Mouse (Mus musculus) left cerebral cortex, adult 8-10 months (tissue): ENCODE results near the gene Rps28. TPM values are rescaled to one million over a fixed set of nuclear protein-coding genes. Genes with fewer than 3 reads are reported as not detected.
"Not testable (repeated sequence)": the region's sequence is repeated elsewhere in the genome, so short reads cannot be mapped to it uniquely, and the experiment has no call there.

Source experiments
- DNase-seq, 2 experiments: peaks; one replicate each; pipeline ENCODE4 v3.0.0; 2022; ENCODE audit warnings: low spot score in 2 of 2
- total RNA-seq, 4 experiments: library from RNA; stranded (reverse); gene quantifications; 2 replicates each; pipeline ENCODE4 v1.2.4; 2022

Gene Rps28
- total RNA-seq: 100 to 1,000 TPM; 672 to 810 (median 775) TPM

DNA sequence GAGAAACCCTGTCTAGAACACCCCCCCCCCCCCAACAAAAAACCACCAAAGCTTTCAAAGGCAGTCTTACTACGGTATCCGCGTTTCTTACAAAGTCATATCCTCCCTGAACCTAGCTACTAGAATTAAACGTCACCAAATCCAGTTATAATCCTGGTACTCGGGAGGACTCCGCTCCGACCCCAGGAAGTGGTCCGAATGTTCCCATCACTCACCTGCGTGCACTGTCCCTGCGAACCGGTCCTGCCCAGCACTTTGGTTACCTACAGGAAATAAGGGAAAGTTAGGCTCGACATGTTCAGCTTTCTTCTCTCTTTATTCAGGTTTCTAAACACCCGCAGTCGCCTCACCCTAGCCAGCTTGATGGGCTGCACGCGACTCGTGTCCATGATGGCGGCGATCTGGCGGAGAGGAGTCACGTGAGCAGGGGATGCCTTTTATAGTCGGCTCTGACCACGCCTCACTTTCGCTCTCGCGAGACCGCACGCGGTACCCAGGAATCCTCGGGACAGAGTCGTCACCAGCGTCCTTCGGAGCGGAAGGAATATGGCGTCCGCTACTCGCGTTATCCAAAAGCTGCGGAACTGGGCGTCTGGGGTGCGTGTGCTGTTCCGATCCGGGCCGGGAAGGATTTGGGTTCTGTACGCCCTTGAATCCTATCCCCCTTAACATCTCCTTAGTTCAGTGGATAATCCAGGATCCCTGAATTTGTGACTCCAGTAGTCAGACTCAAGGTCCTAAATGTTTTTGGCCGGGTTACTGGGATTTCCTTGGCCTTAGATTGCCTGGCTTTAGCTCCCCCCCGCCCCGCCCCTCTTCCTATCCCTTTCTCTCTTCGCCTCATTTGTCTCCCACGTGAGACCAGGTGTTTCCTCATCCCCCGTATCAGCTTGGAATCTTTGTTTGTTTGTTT lies at the start of gene Rps28, which contains the start of gene Ndufa7:
TSS of gene Rps28 (minus strand) at position 479 of the 913 bp plus-strand sequence.
TSS of gene Ndufa7 (plus strand) at position 489 of the 913 bp plus-strand sequence.
- peak; percentile 96 to 97 for DNase-seq

DNA sequence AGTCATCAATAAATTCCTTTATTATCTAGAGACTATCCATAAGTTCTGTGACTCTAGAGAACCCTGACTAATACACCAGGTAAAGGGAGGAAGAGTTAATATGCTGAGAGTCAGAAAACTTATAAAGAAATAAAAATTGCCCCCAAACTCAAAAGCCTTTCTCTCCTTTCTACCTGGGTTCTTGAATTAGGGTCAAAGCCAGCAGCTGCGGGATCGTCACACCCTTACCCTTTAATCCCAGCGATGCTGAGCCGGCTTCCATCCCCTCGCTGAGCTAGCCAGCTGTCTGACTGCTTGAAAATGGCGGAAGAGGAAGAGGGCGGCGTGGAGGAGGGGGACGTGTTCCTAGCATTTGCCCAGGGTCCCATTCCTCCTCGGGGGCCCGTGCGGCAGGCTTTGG lies 49.2 kb upstream of the Rps28 start, which contains the start of gene Gm7029:
TSS of gene Gm7029 (plus strand) at position 301 of the 400 bp plus-strand sequence.
- not testable (repeated sequence) for DNase-seq

DNA sequence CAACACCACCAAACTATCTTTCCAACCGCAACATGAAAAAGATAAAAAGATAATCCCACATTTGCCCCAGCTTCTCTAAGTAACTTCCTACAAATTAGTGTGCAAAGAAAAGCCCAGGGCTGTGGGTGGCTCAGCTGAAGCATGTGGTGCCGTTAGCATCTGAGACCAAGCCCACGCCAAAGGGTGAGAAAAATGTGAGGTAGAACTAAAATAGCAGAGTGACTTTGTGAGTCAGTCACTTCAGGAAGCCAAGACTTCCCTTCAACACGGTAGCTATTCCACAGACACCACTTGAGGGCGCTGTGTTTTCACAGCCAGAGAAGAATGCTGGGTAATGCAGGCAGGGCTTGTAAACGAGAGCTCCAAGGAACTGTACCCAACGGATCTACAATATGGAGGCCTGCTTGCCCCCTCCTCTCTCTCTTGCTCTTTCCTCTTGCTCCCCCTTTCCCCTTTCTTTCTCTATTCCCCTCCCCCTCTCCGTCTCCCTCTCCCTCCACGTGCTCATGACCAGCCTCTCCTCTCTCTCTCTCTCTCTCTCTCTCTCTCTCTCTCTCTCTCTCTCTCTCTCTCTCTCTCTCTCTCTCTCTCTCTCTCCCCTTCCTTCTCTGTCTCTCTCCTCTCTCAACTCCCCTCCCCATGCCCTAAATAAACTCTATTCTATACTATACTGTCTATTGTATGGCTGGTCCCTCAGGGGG lies 41.1 kb upstream of the Rps28 start:
- DNase-seq: peak; percentile 54 to 92

DNA sequence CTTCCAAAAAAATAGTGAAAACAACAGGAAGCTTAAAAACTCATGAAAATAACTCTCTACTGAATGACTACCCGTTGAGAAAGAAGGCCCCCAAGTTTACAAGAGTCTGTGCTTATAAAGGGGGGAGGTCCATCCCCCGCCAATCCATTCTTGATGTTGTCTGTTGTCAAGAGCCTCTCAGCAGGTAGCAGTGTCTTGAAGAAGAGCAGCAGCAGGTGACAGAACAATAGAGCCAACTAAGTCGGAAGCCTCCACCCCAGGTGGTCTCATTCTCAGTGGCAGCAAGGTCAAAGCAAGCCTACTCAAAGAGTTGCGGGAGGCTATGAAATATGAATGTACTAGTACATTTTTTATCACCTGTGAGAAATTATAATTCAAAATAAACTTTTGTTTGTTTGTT lies 33.5 kb upstream of the Rps28 start:
- no peak for DNase-seq

DNA sequence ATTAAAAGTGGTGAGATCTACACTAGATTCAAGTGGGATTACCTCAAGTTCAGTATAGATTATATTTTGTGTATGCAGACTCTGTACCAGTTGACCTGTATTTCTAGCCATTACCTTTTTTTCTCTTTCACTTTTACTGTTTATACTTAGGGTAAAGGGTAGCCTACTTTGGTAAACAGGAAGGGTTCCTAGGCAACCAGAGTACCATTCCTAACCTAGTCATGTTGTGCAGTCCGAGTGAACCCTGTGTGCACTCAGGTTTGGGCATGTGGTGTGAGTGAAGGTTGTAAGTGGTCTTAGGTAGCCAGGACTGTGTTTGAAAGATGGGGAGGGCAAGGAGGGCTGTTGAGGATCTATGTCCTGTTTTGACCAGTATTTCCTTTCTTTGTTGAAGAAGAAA lies 27.0 kb upstream of the Rps28 start:
- no peak for DNase-seq

DNA sequence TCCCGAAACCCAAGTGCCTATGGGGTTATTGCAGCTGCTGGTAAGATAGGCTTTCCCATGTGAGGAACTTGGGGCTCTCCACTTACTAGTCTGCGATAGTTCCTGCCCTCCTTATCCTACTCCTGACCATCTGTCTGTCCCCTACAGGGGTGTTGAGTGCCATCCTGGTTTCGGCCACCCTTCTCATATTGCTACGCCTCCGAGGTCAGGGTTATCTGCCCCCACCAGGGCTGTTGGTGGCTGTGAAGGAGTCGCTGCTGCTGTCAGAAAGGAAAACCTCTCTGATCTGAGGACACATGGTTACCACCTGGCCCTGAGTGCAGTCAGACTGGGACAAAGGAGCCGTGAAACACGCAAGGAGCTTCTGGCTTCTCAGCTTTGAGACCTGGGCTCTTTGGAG lies 23.8 kb upstream of the Rps28 start:
- DNase-seq: no peak

DNA sequence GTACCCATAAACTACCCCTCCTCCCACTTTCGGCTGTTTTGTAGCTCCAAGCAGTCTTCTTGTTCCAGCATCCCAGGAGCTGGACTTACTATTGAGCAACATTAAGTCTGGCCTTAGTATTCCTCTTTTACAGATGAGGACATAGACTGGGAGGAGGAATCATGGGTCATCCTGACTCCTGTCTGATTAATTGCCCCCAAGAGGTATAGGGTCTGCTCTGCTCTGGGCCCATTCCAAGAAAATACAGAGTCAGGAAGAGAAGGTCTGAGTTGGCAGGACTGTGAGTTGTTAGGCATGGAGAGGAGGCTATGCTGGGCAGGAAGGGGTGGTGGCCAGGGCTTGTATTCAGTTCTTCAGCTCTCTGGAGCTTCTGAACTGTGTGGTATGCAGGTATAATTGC lies 19.8 kb upstream of the Rps28 start:
- DNase-seq: no peak

DNA sequence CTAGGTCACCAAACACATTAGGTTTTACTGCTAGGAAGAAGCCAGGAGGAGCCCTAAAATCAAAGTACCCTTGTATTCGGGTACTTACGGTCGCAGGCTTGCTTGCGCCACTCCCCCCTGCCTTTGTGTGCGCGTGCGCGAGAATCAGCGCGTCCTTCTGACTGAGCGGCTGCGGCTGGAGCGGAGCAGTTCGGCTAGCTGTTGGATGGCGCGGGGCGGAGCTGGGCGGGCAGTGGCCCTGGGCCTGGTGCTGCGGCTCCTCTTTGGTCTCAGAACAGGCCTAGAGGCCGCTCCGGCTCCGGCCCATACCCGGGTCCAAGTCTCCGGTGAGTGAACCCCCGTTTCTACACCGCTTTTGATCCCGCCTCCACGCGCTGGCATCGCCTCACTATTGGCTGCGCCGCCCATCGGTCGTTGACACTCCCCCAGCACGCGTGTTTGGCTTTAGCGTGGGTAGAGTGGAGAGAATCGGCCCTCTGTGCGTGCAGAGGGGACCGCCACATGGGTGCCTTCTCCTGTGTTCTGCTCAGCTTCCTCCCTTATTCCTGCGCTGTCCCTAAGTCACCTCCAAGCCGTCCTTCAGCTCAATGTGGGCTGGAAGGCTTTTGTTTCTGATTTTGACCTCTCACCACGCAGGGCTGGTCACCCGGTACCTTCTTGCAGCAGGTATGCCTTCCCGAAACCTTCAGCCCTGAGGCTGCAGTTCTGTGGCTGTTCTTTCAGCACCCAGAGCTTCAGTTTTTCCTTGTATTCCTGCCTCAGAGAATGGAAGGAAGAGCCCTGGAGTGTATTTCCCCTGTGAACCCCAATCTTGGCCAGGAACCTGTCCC lies 18.8 kb upstream of the Rps28 start, which contains the start of gene Cd320:
TSS of gene Cd320 (plus strand) at position 126 of the 830 bp plus-strand sequence.
- peak; percentile 88 to 95 for DNase-seq

DNA sequence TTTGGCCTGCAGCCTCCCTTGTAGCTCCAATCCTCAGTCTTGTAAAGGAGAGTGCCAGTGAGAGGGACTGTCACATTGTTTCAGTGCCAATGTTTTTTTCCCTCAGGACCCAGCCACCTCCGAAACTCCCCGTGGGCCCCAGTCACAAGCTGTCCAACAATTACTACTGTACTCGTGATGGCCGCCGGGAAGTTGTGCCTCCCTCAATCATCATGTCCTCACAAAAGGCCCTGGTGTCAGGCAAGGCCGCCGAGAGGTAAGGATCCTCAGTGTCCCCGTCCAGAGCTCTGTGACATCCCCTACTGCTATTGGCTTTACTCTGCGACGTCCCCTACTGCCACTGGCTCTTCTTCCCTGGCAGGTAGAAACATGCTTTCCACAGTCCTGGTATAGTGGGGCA lies 5.2 kb upstream of the Rps28 start:
- no peak for DNase-seq

DNA sequence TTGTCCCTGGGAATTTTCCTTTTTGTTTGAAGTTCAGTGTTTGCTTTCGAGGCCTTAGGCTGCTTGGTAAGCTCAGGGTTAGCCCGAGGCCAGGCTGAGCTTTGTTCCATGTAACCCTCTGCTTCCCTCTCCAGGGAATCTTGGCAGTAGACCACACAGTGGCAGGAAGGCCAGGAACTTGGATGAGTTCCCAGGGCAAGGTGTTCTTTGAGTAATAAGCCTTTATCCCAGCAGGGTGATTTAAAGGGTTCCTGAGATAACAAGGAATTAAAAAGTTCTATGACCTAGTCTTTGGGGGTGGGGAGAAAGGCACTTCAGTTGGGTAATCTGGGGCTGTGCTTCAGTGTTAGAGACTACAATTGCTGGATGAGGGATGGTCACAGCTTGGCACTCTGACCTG lies 4.5 kb upstream of the Rps28 start:
- no peak for DNase-seq

DNA sequence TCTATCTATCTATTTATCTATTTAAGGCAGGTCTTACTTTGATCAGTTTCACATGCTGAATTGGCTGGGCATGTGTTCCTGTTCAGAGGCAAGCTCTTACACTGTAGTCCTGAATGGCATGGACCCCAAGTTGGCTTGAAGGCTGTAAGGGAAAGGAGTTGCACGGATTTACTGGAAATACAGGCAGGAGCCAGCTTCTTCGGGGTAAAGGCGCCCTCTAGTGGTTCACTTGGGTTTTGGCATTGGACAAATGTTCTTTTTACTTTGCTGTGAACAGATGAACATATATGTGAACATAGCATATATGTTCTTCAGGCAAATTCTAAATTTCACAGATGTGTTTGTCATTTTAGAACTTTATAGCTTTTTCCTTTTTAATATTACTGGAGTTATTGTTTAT lies 2.5 kb upstream of the Rps28 start:
- DNase-seq: peak in 1 of 2 experiments; percentile 36

DNA sequence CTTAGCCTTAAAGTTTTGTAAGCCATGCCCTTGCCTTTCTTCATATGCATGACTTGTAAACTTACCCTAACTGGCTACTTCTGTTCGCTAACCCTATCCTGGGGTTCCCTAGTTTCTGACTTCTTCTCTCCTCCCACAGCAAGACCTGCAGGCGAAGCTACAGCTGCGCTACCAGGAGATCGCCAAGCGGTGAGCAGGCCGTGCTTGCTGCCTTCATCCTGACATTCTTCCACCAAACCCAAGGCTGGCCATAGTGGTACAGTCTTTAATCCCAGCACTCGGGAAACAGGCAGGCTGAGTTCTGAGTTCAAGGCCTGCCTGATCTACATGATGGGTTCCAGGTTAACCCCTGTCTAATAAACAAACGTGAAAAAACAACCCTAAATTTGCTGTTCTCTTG lies 1.1 kb upstream of the Rps28 start:
- DNase-seq: no peak

DNA sequence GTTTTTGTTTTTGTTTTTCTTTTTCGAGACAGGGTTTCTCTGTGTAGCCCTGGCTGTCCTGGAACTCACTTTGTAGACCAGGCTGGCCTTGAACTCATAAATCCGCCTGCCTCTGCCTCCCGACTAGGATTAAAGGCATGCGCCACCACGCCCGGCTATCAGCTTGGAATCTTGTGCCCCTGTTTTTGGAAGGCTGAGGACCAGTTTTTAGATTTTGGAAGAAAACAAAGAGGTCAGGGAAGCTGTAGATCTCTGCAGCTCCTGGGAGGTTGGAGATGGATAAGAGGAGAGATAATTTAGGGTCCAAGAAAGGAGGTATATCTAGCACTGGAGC lies 602 bp upstream of the Rps28 start:
- DNase-seq: not testable (repeated sequence)

DNA sequence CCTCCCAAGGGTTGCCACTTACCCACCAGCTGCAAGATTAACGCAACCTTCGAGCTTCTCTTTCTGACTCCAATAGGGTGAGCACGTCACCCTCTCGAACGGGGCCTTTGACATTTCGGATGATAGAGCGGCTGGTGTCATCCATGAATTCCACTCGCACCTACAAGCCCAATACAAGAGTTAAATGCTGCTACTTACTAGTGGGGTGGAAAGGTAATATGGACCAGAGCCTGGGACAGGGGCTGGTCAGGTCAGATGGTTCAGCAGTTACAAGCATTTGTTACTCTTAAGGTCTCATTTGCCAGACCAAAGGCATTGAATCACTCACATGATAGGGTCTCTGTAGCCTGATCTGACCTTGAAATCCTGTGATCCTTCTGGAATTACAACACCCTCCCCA lies 1.2 kb downstream of the Rps28 start:
- DNase-seq: not testable (repeated sequence)

DNA sequence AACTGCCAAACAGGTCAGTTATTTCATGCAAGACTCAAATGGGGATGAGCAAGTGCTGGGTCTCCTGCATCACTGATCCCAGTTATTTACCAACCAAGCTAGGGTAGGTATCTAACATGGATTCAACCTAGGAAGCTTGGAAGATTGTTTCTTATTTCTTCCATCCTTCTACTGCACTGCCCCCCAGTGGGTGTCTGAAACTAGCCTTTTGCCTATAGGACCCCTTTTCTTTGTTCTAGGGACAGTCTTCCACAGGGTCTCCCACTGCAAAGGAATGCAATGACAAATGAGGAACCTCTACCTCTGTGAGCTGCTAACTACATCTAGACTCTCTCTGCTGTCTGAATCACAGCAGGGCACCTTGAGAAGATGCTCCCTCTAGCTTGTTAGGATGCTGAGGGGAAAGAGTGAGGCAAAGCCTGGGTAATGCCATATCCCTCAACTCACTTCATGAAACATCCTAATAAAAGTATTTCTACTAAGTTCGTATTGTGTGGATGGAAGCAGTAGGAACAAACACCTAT lies 1.9 kb downstream of the Rps28 start:
- DNase-seq: no peak

DNA sequence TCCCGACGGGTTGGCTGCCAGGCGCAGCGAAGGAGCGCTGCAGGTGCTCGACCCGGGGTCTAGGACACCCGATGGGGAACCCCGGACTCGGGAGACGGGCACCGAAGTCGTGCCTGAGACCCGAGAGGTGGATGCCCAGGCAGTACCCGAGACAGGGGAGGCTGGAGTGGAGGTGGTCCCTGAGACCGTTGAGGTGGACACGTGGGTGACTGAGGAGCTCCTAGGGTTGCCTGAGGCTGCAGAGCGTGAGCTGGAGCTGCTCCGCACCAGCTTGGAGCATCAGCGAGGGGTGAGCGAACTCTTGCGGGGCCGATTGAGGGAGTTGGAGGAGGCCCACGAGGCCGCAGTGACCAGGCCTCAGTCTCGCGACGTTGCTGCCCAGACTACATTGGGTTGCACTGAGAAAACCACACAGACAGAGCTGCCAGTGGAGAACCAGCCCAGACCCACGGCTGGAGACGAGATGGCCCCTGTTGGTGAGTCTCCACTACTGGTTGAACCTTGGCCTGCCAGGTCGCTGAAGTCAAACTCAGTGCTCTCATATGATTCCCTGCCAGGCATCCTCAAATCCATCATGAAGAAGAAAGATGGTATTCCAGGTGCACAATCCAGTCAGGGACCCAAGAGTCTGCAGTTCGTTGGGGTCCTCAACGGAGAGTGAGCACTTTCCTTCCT lies 6.3 kb downstream of the Rps28 start:
- peak in 1 of 2 experiments; percentile 57 for DNase-seq

DNA sequence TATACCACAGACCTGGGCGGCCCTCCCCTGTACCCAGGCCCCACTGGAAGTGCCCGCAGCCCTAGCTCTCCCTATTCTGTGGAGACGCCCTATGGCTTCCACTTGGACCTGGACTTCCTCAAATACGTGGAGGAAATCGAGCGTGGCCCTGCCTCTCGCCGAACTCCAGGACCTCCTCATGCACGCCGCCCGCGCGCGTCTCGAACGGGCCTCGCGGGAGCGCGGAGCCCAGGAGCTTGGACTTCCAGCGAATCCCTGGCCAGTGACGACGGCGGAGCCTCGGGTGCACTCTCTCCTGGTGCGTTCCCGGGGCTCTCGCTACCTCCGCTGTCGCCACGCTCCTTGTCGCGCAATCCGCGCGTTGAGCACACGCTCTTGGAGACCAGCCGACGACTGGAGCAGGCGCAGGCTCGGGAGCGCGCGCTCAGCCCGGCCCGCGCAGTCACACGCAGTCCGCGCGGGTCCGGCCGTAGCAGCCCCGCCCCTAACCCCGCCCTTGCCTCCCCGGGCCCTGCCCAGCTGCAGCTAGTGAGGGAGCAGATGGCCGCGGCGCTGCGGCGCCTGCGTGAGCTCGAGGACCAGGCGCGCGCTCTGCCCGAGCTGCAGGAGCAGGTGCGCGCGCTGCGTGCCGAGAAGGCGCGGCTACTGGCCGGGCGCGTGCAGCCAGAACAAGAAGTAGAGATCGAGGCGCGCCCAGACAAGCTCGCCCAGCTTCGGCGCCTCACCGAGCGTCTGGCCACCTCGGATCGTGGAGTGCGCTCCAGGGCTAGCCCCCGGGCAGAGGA lies 7.0 kb downstream of the Rps28 start:
- peak; percentile 73 to 94 for DNase-seq

DNA sequence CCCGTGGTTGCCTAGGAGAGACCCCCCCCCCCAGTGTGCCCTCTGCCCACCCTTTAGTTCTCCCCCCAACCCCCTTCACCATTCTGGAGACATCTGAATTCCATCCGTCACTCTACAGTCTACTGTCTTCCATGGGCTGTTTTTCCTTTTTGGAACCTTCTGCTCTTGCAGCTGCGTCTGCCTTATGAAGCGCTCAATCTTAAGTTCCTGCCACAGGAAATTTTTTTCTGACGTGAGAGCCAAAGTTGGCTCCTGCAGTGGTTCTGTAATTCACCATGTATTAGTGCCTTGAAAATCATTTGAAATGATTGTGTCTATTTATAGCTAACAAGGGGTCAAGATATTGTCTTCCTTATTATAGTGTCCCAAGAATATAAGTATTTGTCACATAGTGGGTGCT lies 7.8 kb downstream of the Rps28 start:
- DNase-seq: no peak

DNA sequence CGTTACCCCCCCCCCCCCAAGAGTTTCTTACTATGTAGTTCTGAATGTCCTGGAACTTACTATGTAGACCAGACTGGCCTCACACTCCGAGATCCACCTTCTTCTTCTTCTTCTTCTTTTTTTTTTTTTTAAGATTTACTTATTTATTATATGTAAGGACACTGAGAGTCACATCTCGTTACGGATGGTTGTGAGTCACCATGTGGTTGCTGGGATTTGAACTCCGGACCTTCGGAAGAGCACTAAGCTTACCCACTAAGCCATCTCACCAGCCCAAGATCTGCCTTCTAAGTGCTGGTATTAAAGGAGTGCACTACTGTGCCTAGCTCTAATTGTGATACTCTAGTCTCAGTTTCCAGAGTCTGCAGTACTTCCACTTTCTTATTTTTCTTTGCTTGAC lies 9.0 kb downstream of the Rps28 start:
- no peak for DNase-seq

DNA sequence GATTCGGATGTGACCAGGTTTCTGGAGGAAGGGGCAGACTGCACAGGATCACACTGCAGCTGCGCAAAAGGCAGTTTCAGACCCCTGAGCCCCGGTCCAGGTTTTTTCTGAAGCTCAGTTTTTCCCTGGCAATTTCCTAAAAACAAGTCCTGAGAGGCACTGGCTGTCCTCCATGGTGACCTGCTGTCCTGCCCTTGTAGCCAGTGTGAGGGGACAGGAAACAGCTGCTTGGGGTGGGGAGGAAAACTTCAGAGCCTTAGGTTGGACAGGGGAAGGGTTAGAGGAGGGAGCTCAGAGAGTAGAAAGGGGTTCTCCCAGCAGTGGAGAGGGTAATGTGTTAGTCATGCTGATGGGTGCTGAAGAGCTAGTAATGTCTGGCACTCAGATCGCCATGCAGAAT lies 11.4 kb downstream of the Rps28 start:
- DNase-seq: no peak
